Mouse (Mus musculus) granulocyte monocyte progenitor cell, adult 5-6 weeks (primary cell): ENCODE measurements at regions not wholly inside any gene's neighbourhood (a gene's known extent, or its start where the extent isn't known, plus 50 kb on each side); places are given as distances from the start of the nearest gene placed in this dataset.

Source experiments
- ATAC-seq: replicated peaks from 2 replicates; pipeline ENCODE4 v1.8.0; 2016; ENCODE audit warnings: mild to moderate bottlenecking, moderate TSS enrichment, inconsistent platforms; ENCODE audit not compliant: poor library complexity, severe bottlenecking

- no peak for ATAC-seq
These were observed 70.3 kb downstream of the Matn1 start for GRCm38 (mm10) chr4:131014301-131015081.

- ATAC-seq: no peak
These were observed 71.0 kb downstream of the Matn1 start for GRCm38 (mm10) chr4:131015156-131015555.

GRCm38 (mm10) chr4:131023601-131024000 lies 79.4 kb downstream of the Matn1 start:
- ATAC-seq: no peak

GRCm38 (mm10) chr4:131036292-131036691 lies 92.1 kb downstream of the Matn1 start:
- ATAC-seq: no peak

GRCm38 (mm10) chr4:131037179-131037578 lies 93.0 kb downstream of the Matn1 start:
- no peak for ATAC-seq

GRCm38 (mm10) chr4:131039686-131040085 lies 95.5 kb downstream of the Matn1 start:
- ATAC-seq: no peak

GRCm38 (mm10) chr4:131041210-131041609 lies 97.0 kb downstream of the Matn1 start:
- ATAC-seq: no peak

GRCm38 (mm10) chr4:131046101-131046500 lies 101.9 kb downstream of the Matn1 start:
- ATAC-seq: no peak

- ATAC-seq: no peak
These were observed 102.9 kb downstream of the Matn1 start for GRCm38 (mm10) chr4:131046969-131047650.

- no peak for ATAC-seq
These were observed 112.1 kb downstream of the Matn1 start for GRCm38 (mm10) chr4:131056293-131056692.

- no peak for ATAC-seq
These were observed 115.4 kb downstream of the Matn1 start for GRCm38 (mm10) chr4:131059572-131059971.

GRCm38 (mm10) chr4:131060191-131060680 lies 116.1 kb downstream of the Matn1 start:
- no peak for ATAC-seq

GRCm38 (mm10) chr4:131060706-131061105 lies 116.5 kb downstream of the Matn1 start:
- no peak for ATAC-seq

- ATAC-seq: no peak
These were observed 118.4 kb downstream of the Matn1 start for GRCm38 (mm10) chr4:131062592-131062991.

- no peak for ATAC-seq
These were observed 122.2 kb downstream of the Matn1 start for GRCm38 (mm10) chr4:131066186-131066939.

GRCm38 (mm10) chr4:131070566-131070965 lies 126.4 kb downstream of the Matn1 start:
- no peak for ATAC-seq

- no peak for ATAC-seq
These were observed 128.4 kb downstream of the Matn1 start for GRCm38 (mm10) chr4:131072623-131073022.

- no peak for ATAC-seq
These were observed 129.2 kb downstream of the Matn1 start for GRCm38 (mm10) chr4:131073420-131073819.

GRCm38 (mm10) chr4:131075326-131075932 lies 131.2 kb downstream of the Matn1 start:
- ATAC-seq: no peak

- no peak for ATAC-seq
These were observed 132.4 kb downstream of the Matn1 start for GRCm38 (mm10) chr4:131076628-131077027.
